Mouse (Mus musculus) lung, postnatal 36 days (tissue): ENCODE data around the gene Retn.
A peak's percentile ranks its signal among the peaks of the same experiment; 100 is the strongest.

Experiments
- DNase-seq: peaks from one replicate; pipeline ENCODE4 v3.0.0; 2022; ENCODE audit warnings: mixed read lengths

The Retn gene

GRCm38 (mm10) chr8:3655526-3655925, at the start of gene Retn:
Gene Retn, plus strand, starts transcription at chr8:3655770.
- DNase-seq: no peak

GRCm38 (mm10) chr8:3606593-3606992, 49.0 kb upstream of the Retn start:
- DNase-seq: no peak

- no peak for DNase-seq
Measured at GRCm38 (mm10) chr8:3607822-3608221, 47.7 kb upstream of the Retn start.

GRCm38 (mm10) chr8:3609046-3609815, 46.3 kb upstream of the Retn start:
- peak; percentile 68 for DNase-seq

- DNase-seq: peak; percentile 55
Measured at GRCm38 (mm10) chr8:3609816-3610150, 45.8 kb upstream of the Retn start.

DNA sequence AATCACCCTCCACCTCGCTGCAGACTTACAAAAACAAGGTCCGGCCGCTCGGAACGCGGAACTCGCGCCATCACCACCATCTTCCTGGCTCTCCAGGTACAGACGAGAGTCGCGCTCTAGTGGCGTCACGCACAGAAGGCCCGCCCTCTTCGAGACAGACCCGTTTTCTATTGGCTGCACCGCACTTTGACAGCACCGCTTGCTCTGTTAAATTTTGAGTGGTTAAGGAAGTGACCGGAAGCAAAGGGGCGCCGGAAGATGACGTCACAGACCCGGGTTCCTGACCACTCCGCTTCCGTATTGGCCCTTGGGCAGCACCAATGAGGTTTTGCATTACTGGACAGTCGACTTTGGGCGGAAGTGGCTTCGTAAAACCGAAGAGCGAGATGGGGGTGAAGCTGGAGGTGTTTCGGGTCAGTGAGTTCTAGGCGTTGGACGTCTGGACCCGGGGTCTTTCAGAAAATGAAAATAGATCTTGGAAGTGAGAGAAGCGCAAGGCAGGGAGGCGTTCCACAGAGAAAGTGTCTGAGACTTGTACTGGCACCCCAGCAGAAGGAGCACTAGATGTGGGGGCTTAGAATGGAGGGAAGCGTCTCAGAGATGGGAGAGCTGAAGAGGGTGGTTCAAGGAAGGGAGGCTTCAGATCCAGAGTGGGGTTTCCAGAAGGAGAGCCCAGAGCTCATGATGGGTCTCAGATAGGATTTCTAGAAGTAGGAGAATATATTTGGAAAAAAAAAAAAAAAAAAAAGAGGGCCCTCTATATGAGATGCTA, 34.2 kb upstream of the Retn start, which contains the start of the genes Xab2 and Pet100:
TSS of gene Xab2 (minus strand) at position 118 of the 772 bp plus-strand sequence.
TSS of gene Pet100 (plus strand) at position 350 of the 772 bp plus-strand sequence.
- DNase-seq: peak; percentile 99

- DNase-seq: no peak
Measured at GRCm38 (mm10) chr8:3622119-3622518, 33.5 kb upstream of the Retn start.

GRCm38 (mm10) chr8:3625445-3625844, 30.1 kb upstream of the Retn start, which contains the start of gene Pcp2:
Gene Pcp2, minus strand, starts transcription at chr8:3625545.
- DNase-seq: no peak

DNA sequence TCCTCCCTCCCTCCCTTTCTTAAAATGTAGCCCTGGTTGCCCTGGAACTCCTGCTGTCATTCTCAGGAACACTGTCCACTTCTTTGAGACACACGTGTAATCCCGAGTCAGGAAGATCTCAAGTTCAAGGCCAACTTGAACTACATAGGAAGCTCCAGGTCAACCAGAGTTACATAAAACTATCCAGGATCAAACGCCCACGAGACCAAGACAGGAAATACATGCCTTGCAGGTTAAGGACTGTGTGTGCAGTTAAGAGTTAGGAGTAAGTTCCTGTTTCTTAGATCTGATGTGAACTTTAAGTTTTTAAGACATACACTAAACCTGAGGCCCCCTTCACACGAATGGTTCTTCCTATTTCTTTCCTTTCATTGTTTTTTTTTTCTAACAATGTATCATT, 28.6 kb upstream of the Retn start:
- DNase-seq: no peak

GRCm38 (mm10) chr8:3628014-3628413, 27.6 kb upstream of the Retn start:
- DNase-seq: peak; percentile 56

- peak; percentile 90 for DNase-seq
Measured at GRCm38 (mm10) chr8:3630647-3631477, 24.7 kb upstream of the Retn start, which contains the start of gene Stxbp2. Gene Stxbp2, plus strand, starts transcription at chr8:3630955.

DNA sequence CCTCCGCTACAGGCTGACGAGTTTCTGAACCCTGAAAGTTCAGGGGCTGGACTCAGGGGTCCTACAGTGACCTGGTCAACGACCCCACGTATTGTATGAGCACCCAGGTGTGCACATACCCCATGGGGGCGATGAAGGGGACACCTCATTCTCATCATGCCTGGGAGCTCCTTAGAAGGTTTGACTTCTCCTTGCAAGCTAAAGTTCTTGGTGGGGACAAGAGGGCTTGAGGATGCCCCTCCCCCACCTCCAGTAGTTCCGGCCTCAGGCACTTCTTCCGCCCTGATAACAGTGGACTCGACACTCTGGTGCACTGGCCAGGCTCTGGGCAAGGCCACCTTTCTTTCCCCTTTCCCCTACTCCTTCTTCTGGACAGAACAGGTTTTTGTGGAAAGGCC, 24.1 kb upstream of the Retn start:
- peak; percentile 61 for DNase-seq

DNA sequence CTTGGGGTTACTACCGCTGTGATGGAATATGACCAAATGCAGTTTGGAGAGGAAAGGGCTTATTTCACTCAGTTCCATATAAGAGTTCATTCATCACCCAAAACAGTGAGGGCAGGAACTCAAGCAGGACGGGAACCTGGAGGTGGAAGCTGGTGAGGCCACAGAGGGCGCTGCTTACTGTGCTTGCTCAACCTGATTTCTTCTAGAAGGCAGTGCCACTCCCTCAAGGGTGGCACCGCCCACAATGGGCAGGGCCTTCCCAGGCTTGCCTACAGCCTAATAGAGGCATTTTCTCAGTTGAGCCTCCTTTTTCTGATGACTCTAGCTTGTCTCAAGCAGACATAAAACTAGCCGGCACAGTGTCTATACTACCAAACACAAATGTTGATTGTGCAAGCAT, 9.8 kb upstream of the Retn start:
- DNase-seq: peak; percentile 92

GRCm38 (mm10) chr8:3646824-3647531, 8.6 kb upstream of the Retn start:
- DNase-seq: peak; percentile 44

DNA sequence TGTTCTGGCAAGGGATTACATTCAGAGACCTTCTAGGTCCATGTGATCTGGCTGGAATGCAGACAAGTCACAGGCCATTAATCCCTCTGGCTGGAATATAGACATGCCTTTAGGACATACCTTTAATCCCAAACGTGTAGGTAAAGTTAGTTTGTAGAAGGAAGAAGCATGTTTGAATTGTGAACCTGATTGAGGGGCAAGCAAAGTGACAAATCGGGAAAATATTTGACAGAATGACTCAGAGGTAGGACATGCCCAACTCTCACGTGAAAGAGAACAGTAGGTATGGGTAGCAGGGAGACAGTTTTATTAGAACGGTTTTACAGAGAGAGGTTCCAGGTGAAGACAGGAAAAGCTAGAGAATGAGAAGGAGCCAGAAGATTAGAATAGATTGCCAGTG, 8.0 kb upstream of the Retn start:
- DNase-seq: no peak

GRCm38 (mm10) chr8:3648268-3648667, 7.3 kb upstream of the Retn start:
- peak; percentile 71 for DNase-seq

DNA sequence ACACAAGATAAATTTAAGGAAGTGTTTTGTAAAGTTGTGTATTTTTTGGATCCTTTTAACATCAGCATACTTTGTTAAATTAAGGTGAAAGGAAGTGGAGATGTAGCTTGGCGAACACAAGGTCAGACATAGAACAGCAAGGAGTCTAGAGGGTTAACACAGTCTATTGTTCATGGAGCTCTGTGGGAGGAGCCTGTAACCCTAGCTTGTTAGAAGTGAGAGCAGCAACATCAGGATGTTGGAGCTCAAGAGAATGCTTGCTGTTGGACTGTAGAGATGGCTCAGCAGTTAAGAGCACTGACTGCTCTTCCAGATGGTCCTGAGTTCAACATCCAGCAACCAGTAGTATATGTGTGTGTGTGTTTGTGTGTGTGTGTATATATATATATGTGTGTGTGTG, 6.6 kb upstream of the Retn start:
- DNase-seq: no peak

DNA sequence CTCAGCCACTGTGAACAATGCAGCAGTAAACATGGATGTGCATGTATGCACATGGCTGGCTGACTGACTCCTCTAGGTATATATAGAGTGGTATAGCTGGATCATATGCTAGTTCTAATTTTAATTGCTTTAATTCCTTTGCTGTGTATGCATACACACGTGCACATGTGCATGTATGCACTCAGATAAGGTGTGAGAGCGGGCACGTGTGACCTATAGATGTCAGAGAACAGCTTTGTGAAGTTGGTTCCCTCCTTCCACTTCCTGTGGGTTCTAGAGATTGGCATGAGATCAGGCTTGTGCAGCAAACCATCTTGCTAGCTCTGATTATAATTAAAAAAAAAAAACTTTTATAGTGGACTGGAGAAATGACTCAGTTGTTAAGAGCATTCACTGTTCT, 2.7 kb upstream of the Retn start:
- no peak for DNase-seq

DNA sequence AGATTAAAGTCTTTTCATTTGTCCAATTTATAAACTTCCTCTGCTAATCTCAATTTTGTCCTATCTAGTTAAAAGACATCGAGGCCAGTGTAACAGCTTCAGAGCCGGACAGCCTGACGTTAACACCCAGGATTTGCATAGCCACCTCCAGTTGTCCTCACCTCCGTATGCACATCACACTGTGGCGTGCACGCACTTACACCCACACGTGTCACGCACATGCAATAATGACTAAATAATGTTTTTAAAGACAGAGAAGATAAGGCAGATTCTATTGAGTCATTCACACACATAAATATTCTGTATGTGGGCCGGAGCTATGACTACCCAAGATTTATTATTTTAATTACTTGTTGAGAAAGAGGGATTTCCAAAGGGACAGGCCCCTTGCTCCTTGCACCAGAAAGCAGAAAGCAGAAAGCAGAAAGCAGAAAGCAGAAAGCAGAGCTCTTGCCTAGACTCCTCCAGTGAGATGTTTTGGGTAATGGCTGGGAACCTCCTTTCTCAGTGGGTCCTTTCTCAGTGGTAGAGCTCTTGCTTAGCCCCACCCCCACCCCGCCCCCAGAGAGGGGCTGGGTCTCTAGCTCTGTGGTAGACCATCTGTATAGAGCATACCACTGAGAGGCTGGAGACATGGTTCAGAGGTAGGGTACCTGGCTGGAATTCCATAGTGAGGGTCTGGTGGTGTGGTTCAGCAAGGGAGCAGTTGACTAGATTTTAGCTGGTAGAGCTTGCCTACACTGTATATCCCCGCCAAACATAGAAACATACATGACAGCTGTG, 653 bp upstream of the Retn start:
- no peak for DNase-seq

DNA sequence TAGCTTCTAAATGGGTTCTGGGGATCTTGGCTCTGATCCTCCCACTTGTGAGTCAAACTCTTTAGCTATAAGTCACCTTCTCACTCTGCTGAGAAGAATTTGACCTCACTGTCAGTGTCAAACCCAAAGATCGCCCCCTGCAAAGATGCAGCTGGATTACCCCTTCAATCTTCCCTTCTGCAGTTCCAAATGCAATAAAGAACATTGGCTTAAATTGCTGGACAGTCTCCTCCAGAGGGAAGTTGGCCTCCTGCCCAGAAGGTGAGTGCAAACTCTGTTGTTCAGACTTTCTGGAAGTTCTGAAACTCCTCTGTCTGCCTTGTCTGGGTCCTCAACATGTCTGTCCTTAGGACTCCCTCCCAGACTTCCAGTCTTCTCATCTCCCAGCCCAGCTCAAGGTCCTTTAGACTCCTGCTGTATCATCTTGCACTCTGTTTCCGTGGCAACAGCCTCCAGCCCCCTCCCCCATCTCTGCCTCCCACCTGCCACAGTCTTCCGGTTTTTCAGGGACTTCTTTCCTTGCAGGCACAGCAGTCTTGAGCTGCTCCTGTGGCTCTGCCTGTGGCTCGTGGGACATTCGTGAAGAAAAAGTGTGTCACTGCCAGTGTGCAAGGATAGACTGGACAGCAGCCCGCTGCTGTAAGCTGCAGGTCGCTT, 1.3 kb downstream of the Retn start:
- DNase-seq: peak; percentile 15

GRCm38 (mm10) chr8:3660889-3661288, 5.3 kb downstream of the Retn start:
- peak; percentile 57 for DNase-seq
